Mouse (Mus musculus) liver, adult 2 months (tissue): ENCODE measurements around the gene Ankrd28.

ENCODE experiments used
- CTCF ChIP-seq: fragments of 200-500 bp; IDR thresholded peaks from 2 replicates; pipeline ENCODE4 v1.5.1; 2011; ENCODE audit warnings: low read depth, low read length, control low read depth
- POLR2A ChIP-seq: fragments of 200-500 bp; IDR thresholded peaks from 2 replicates; pipeline ENCODE4 v1.6.1; 2011; ENCODE audit warnings: low read length, control low read depth; ENCODE audit not compliant: insufficient read depth; ENCODE audit errors: extremely low read depth

DNA sequence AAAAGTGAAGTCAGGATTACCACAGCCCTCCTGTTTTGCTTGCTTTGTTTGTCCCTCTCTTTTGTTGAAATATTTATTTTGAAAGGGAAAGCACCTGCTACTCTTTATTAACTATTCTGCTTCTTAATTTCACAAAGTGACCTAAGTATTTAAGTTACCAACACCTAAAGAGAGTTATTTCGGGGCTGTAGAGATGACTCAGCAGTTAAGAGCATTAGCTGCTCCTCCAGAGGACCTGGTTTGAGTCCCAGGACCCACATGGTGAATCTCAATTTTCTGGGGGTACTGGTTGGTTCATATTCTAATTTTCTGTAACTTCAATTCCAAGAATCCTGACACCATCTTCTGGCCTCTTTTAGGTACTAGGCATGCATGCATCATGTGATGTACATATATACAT lies 34.9 kb downstream of the Ankrd28 start:
- TF ChIP-seq CTCF (no peak), POLR2A (no peak)
